Mouse (Mus musculus): ENCODE results near the gene Chchd2. TPM values are rescaled to one million over a fixed set of nuclear protein-coding genes. Genes with fewer than 3 reads are reported as not detected.
A peak's percentile ranks its signal among the peaks of the same experiment; 100 is the strongest.

Chchd2 gene
- total and polyA plus RNA-seq, 3 experiments, result 641 to 3,805 (median 1,175) TPM

GRCm38 (mm10) chr5:129878946-129879345 lies 8.3 kb downstream of the Chchd2 start:
- peak; percentile 92 for DNase-seq

- DNase-seq, result peak; percentile 44
Observed at GRCm38 (mm10) chr5:129877731-129878455, 9.4 kb downstream of the Chchd2 start.

- no peak for DNase-seq
Observed at GRCm38 (mm10) chr5:129875098-129875497, 12.2 kb downstream of the Chchd2 start.

GRCm38 (mm10) chr5:129873942-129874341 lies 13.3 kb downstream of the Chchd2 start:
- no peak for DNase-seq

GRCm38 (mm10) chr5:129871238-129871637 lies 16.0 kb downstream of the Chchd2 start:
- no peak for DNase-seq

- no peak for DNase-seq
Observed at GRCm38 (mm10) chr5:129869238-129869995, 17.9 kb downstream of the Chchd2 start.

- DNase-seq, result no peak
Observed at GRCm38 (mm10) chr5:129865841-129866240, 21.4 kb downstream of the Chchd2 start.

GRCm38 (mm10) chr5:129864467-129864866 lies 22.8 kb downstream of the Chchd2 start:
- DNase-seq, result peak; percentile 54

GRCm38 (mm10) chr5:129862325-129862724 lies 24.9 kb downstream of the Chchd2 start:
- DNase-seq, result no peak

- DNase-seq, result no peak
Observed at GRCm38 (mm10) chr5:129856414-129856813, 30.9 kb downstream of the Chchd2 start.

- DNase-seq, result no peak
Observed at GRCm38 (mm10) chr5:129855163-129855562, 32.1 kb downstream of the Chchd2 start.

GRCm38 (mm10) chr5:129847558-129847820 lies 39.8 kb downstream of the Chchd2 start:
- DNase-seq, result no peak

GRCm38 (mm10) chr5:129846752-129847557 lies 40.3 kb downstream of the Chchd2 start, which contains the start of gene Sumf2:
Sumf2 (plus strand) TSS chr5:129846986.
- peak; percentile 97 for DNase-seq

- no peak for DNase-seq
Observed at GRCm38 (mm10) chr5:129844848-129845247, 42.4 kb downstream of the Chchd2 start.

Other genes with a start within 250 kb of the Chchd2 start
- gene Zfp11, start 217.4 kb downstream of the Chchd2 start, total RNA-seq (2021), result 1 to 10 TPM; 2.5 to 4.1 TPM
- gene Zfp11, start 217.4 kb downstream of the Chchd2 start, polyA plus RNA-seq (2012; rRNA removed), result 0.89 and 0.94 TPM in 2 replicates
- gene Sept14, start 179.0 kb downstream of the Chchd2 start, total RNA-seq (2021), result under 1 TPM in 1 of 2 experiments, not detected in 1; 0.46 TPM
- not detected in 2 replicates for gene Sept14, start 179.0 kb downstream of the Chchd2 start, polyA plus RNA-seq (2012; rRNA removed)
- gene Mrps17, start 172.0 kb downstream of the Chchd2 start, total RNA-seq (2021), result 10 to 100 TPM; 88.0 to 94.4 TPM
- gene Mrps17, start 172.0 kb downstream of the Chchd2 start, polyA plus RNA-seq (2012; rRNA removed), result 52.1 and 61.4 TPM in 2 replicates
- gene Nipsnap2, start 162.4 kb downstream of the Chchd2 start, total RNA-seq (2021), result 100 to 1,000 TPM; 121 to 123 TPM
- 35.0 and 44.8 TPM in 2 replicates for gene Nipsnap2, start 162.4 kb downstream of the Chchd2 start, polyA plus RNA-seq (2012; rRNA removed)
- gene Psph, start 100.0 kb downstream of the Chchd2 start, total RNA-seq (2021), result 10 to 100 TPM; 20.8 to 23.4 TPM
- 48.7 and 49.3 TPM in 2 replicates for gene Psph, start 100.0 kb downstream of the Chchd2 start, polyA plus RNA-seq (2012; rRNA removed)
- gene Sumf2, start 40.5 kb downstream of the Chchd2 start, total RNA-seq (2021), result 10 to 100 TPM; 35.4 to 43.2 TPM
- gene Sumf2, start 40.5 kb downstream of the Chchd2 start, polyA plus RNA-seq (2012; rRNA removed), result 18.8 and 19.9 TPM in 2 replicates
- gene Zbed5, start 8.3 kb upstream of the Chchd2 start, total RNA-seq (2021), result 1 to 10 TPM; 2.1 to 2.3 TPM
- gene Zbed5, start 8.3 kb upstream of the Chchd2 start, polyA plus RNA-seq (2012; rRNA removed), result 1.1 and 2.2 TPM in 2 replicates
- 1 to 10 TPM; 1.4 to 3.9 TPM for gene Phkg1, start 11.1 kb upstream of the Chchd2 start, total RNA-seq (2021)
- 1.2 and 2.6 TPM in 2 replicates for gene Phkg1, start 11.1 kb upstream of the Chchd2 start, polyA plus RNA-seq (2012; rRNA removed)
- gene Nupr1l, start 21.1 kb upstream of the Chchd2 start, total RNA-seq (2021), result 1 to 10 TPM; 2.8 to 4.4 TPM
- 17.3 and 23.6 TPM in 2 replicates for gene Nupr1l, start 21.1 kb upstream of the Chchd2 start, polyA plus RNA-seq (2012; rRNA removed)
- 10 to 100 TPM; 23.0 to 33.8 TPM for gene Vkorc1l1, start 54.5 kb upstream of the Chchd2 start, total RNA-seq (2021)
- gene Vkorc1l1, start 54.5 kb upstream of the Chchd2 start, polyA plus RNA-seq (2012; rRNA removed), result 9.8 and 10.4 TPM in 2 replicates
- 10 to 100 TPM; 42.6 to 57.1 TPM for gene Gusb, start 115.6 kb upstream of the Chchd2 start, total RNA-seq (2021)
- 35.4 and 41.9 TPM in 2 replicates for gene Gusb, start 115.6 kb upstream of the Chchd2 start, polyA plus RNA-seq (2012; rRNA removed)
- 100 to 1,000 TPM in 1 of 2 experiments, 10 to 100 TPM in 1; 92.5 to 106 TPM for gene Asl, start 141.8 kb upstream of the Chchd2 start, total RNA-seq (2021)
- 74.2 and 115 TPM in 2 replicates for gene Asl, start 141.8 kb upstream of the Chchd2 start, polyA plus RNA-seq (2012; rRNA removed)
- 10 to 100 TPM; 33.6 to 43.0 TPM for gene Crcp, start 141.8 kb upstream of the Chchd2 start, total RNA-seq (2021)
- gene Crcp, start 141.8 kb upstream of the Chchd2 start, polyA plus RNA-seq (2012; rRNA removed), result 6.6 and 10.2 TPM in 2 replicates
- gene Tpst1, start 185.9 kb upstream of the Chchd2 start, total RNA-seq (2021), result 10 to 100 TPM; 27.5 to 66.2 TPM
- 39.5 and 42.4 TPM in 2 replicates for gene Tpst1, start 185.9 kb upstream of the Chchd2 start, polyA plus RNA-seq (2012; rRNA removed)

All from adrenal gland, adult 2 months (tissue).